Mouse (Mus musculus) spleen, embryonic (tissue): ENCODE data around the gene Il12a.
"Not testable (repeated sequence)": the region's sequence is repeated elsewhere in the genome, so short reads cannot be mapped to it uniquely, and the experiment has no call there.

Experiments used
- CTCF ChIA-PET: fragments of 350-600 bp; sonication (Branson Sonifier 250); formaldehyde crosslinking; loops from one replicate; lab custom pipeline; 2022; lab: Charles Lee

Gene Il12a

GRCm38 (mm10) chr3:68720258-68720657 lies 29.8 kb downstream of the Il12a start:
- CTCF ChIA-PET: no interaction called here

GRCm38 (mm10) chr3:68741955-68742354 lies 51.5 kb downstream of the Il12a start:
- CTCF ChIA-PET: no interaction called here

GRCm38 (mm10) chr3:68742718-68743471 lies 52.5 kb downstream of the Il12a start:
- CTCF ChIA-PET: interaction anchor here (0.7 kb wide), 1 partner anchor 185 kb away, joined by 3 read pairs; no protein-coding TSS in a partner anchor

GRCm38 (mm10) chr3:68743472-68743732 lies 53.0 kb downstream of the Il12a start:
- CTCF ChIA-PET: interaction anchor here (0.7 to 1.7 kb wide), 2 partner anchors 34 to 185 kb away, joined by 3 to 6 read pairs; no protein-coding TSS in a partner anchor

GRCm38 (mm10) chr3:68744162-68744561 lies 53.7 kb downstream of the Il12a start:
- CTCF ChIA-PET: interaction anchor here (0.9 to 1.7 kb wide), 3 partner anchors 12 to 35 kb away, joined by 3 to 6 read pairs (median 4); no protein-coding TSS in a partner anchor

GRCm38 (mm10) chr3:68745033-68745432 lies 54.6 kb downstream of the Il12a start:
- CTCF ChIA-PET: interaction anchor here (0.9 to 1.7 kb wide), 3 partner anchors 11 to 36 kb away, joined by 3 to 6 read pairs (median 4); no protein-coding TSS in a partner anchor

- CTCF ChIA-PET: not testable (repeated sequence)
Measured at GRCm38 (mm10) chr3:68746282-68746681, 55.8 kb downstream of the Il12a start.
